Mouse (Mus musculus) testis, postnatal 14 days (tissue): ENCODE results near the gene Nupl1.

ENCODE experiments used
- DNase-seq: peaks from one replicate; pipeline ENCODE4 v3.0.0; 2021; ENCODE audit warnings: low spot score

The Nupl1 gene

GRCm38 (mm10) chr14:60251281-60252003 is at the start of gene Nupl1, which contains the start of gene Gm49336:
Gene Nupl1, minus strand, starts transcription at chr14:60251431.
Gene Gm49336, minus strand, starts transcription at chr14:60251507.
- peak; percentile 99 for DNase-seq

GRCm38 (mm10) chr14:60301024-60301423 is 49.8 kb upstream of the Nupl1 start:
- DNase-seq, result no peak

- DNase-seq, result no peak
Observed at GRCm38 (mm10) chr14:60300224-60300991, 49.2 kb upstream of the Nupl1 start.

- DNase-seq, result no peak
Observed at GRCm38 (mm10) chr14:60295531-60295930, 44.3 kb upstream of the Nupl1 start.

- no peak for DNase-seq
Observed at GRCm38 (mm10) chr14:60290363-60290762, 39.1 kb upstream of the Nupl1 start.

GRCm38 (mm10) chr14:60286194-60286863 is 35.1 kb upstream of the Nupl1 start:
- DNase-seq, result no peak

GRCm38 (mm10) chr14:60275301-60276276 is 24.4 kb upstream of the Nupl1 start:
- no peak for DNase-seq

- DNase-seq, result no peak
Observed at GRCm38 (mm10) chr14:60273346-60273745, 22.1 kb upstream of the Nupl1 start.

- DNase-seq, result no peak
Observed at GRCm38 (mm10) chr14:60269333-60269732, 18.1 kb upstream of the Nupl1 start.

- DNase-seq, result peak; percentile 94
Observed at GRCm38 (mm10) chr14:60264990-60265876, 14.0 kb upstream of the Nupl1 start, which contains the start of gene Mtmr6. Gene Mtmr6, plus strand, starts transcription at chr14:60265228.

- DNase-seq, result no peak
Observed at GRCm38 (mm10) chr14:60262316-60262715, 11.1 kb upstream of the Nupl1 start.

GRCm38 (mm10) chr14:60257851-60258250 is 6.6 kb upstream of the Nupl1 start:
- no peak for DNase-seq

GRCm38 (mm10) chr14:60257101-60257500 is 5.9 kb upstream of the Nupl1 start:
- DNase-seq, result no peak

GRCm38 (mm10) chr14:60256356-60256755 is 5.1 kb upstream of the Nupl1 start:
- no peak for DNase-seq

- DNase-seq, result no peak
Observed at GRCm38 (mm10) chr14:60254774-60255173, 3.5 kb upstream of the Nupl1 start.

- no peak for DNase-seq
Observed at GRCm38 (mm10) chr14:60253466-60253865, 2.2 kb upstream of the Nupl1 start.

GRCm38 (mm10) chr14:60252004-60253000 is 1.1 kb upstream of the Nupl1 start:
- DNase-seq, result peak; percentile 23

- no peak for DNase-seq
Observed at GRCm38 (mm10) chr14:60250879-60251278, 352 bp downstream of the Nupl1 start.

- DNase-seq, result no peak
Observed at GRCm38 (mm10) chr14:60250366-60250765, 865 bp downstream of the Nupl1 start.
